Mouse (Mus musculus): ENCODE measurements around the gene Fam234a. TPM values are rescaled to one million over a fixed set of nuclear protein-coding genes. Genes with fewer than 3 reads are reported as not detected.

Gene Fam234a
- polyA plus RNA-seq, 1 experiment from 2014 or later, result 51.1 TPM

DNA sequence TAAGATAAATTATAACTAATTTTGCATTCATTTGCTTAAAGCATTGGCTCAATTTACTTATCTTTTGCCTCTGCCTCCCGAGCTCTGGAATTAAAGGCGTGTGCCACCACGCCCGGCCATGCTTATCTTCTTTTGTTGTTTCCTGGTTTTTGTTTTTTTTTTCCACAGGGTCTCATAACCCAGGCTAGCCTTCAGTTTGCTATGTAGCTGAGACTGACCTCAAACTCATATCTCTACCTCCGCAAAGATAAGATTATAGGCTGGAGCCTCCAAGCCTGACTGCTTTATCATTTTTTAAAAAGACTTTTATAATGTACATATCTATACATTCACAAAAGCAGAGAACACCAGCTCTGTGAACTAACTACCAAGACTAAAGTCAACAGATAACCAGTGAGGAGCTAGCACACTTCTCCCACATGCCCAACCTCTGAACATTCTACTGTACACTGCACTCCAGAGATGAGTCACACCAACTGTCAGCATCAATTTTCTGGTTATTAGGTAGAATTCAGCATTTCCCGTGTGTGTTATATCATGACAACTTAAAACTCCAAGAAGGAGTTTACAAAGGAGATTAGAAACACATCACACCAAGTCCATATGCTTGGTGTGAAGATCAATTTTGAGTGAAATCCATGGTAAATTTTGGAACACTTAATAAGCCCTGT lies 3.8 kb downstream of the Fam234a start:
- H3K27ac ChIP-seq (ENCODE audit: low read length), result no peak overlapping the region
- H3K27me3 ChIP-seq (ENCODE audit: control insufficient read depth, insufficient read depth, low read length), result no peaks in the 10 kb centered on the region
- H3K36me3 ChIP-seq (ENCODE audit: control insufficient read depth, insufficient read depth, low read length), result no peaks in the 10 kb centered on the region
- 78% methylated on average over 6 of the region's 6 CpGs for whole genome bisulfite sequencing
- no peak overlapping the region for H3K4me2 ChIP-seq (replicated peaks; ENCODE audit: low read depth, low read length)
- H3K4me1 ChIP-seq (ENCODE audit: control insufficient read depth, insufficient read depth, low read length), result 0 out of 2 replicates have a peak, but pooled peaks cover 6% of the 10 kb centered on the region
- H3K9ac ChIP-seq (replicated peaks; ENCODE audit: low read depth, low read length), result no peak overlapping the region
- ATAC-seq (ENCODE audit: insufficient number of reproducible peaks, insufficient read depth, low FRiP score, low read depth), result no peak
- no peak overlapping the region for H3K4me3 ChIP-seq (ENCODE audit: low read depth, low read length)
- H3K9me3 ChIP-seq (ENCODE audit: control insufficient read depth, low read depth, low read length), result no peaks in the 10 kb centered on the region

DNA sequence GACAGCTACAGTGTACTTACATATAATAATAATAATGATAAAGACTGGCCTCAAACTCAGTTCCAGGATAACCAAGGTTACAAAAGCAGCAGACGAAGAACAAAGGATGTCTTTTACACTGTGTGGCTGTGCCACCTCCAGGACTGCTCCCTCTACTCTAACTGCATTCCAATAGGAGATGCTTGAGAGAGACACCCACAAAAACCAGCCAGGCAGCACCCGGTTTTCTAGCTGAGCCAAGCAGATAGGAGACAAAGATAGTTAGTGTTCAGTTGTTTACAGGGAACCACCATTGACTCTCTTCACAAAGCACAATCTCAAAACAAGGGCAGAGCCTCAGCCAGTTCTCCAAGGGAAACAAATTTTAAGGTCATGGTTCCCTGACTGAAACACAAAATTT lies 4.5 kb downstream of the Fam234a start:
- Histone ChIP-seq H3K4me2 (replicated peaks; ENCODE audit: low read depth, low read length) (no peak overlapping the region), H3K27ac (ENCODE audit: low read length) (no peak overlapping the region), H3K27me3 (ENCODE audit: control insufficient read depth, insufficient read depth, low read length) (no peaks in the 10 kb centered on the region), H3K4me3 (ENCODE audit: low read depth, low read length) (no peak overlapping the region), H3K4me1 (ENCODE audit: control insufficient read depth, insufficient read depth, low read length) (0 out of 2 replicates have a peak, but pooled peaks cover 6% of the 10 kb centered on the region), H3K9me3 (ENCODE audit: control insufficient read depth, low read depth, low read length) (no peaks in the 10 kb centered on the region), H3K9ac (replicated peaks; ENCODE audit: low read depth, low read length) (no peak overlapping the region), H3K36me3 (ENCODE audit: control insufficient read depth, insufficient read depth, low read length) (no peaks in the 10 kb centered on the region)
- 75% methylated on average over 2 of the region's 2 CpGs for WGBS
- ATAC-seq (ENCODE audit: insufficient number of reproducible peaks, insufficient read depth, low FRiP score, low read depth), result no peak

DNA sequence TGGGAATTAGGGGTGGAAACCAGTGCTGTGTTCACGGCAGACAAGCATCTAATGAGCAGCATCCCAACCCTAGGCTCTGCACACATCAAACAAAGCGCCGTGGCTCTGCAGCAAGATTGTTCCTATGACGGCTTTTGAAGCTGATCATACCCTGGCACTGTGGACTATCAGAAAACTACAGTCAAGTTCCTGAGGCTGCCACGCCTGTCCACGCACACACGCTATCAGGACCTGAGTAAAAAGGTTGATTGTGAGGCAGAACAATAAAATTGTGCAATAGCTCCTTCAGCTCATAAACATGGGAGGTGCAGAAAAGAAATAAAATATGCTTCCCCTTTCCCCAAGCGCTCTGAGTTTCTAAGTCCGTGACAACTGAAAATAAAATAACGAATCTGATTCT lies 6.4 kb downstream of the Fam234a start:
- no peak overlapping the region for H3K4me3 ChIP-seq (ENCODE audit: low read depth, low read length)
- no peaks in the 10 kb centered on the region for H3K9me3 ChIP-seq (ENCODE audit: control insufficient read depth, low read depth, low read length)
- H3K36me3 ChIP-seq (ENCODE audit: control insufficient read depth, insufficient read depth, low read length), result no peaks in the 10 kb centered on the region
- H3K27ac ChIP-seq (ENCODE audit: low read length), result no peak overlapping the region
- WGBS, result 74% methylated on average over 10 of the region's 10 CpGs
- ATAC-seq (ENCODE audit: insufficient number of reproducible peaks, insufficient read depth, low FRiP score, low read depth), result no peak
- 0 out of 2 replicates have a peak, but pooled peaks cover 6% of the 10 kb centered on the region for H3K4me1 ChIP-seq (ENCODE audit: control insufficient read depth, insufficient read depth, low read length)
- no peaks in the 10 kb centered on the region for H3K27me3 ChIP-seq (ENCODE audit: control insufficient read depth, insufficient read depth, low read length)
- no peak overlapping the region for H3K9ac ChIP-seq (replicated peaks; ENCODE audit: low read depth, low read length)
- H3K4me2 ChIP-seq (replicated peaks; ENCODE audit: low read depth, low read length), result no peak overlapping the region

DNA sequence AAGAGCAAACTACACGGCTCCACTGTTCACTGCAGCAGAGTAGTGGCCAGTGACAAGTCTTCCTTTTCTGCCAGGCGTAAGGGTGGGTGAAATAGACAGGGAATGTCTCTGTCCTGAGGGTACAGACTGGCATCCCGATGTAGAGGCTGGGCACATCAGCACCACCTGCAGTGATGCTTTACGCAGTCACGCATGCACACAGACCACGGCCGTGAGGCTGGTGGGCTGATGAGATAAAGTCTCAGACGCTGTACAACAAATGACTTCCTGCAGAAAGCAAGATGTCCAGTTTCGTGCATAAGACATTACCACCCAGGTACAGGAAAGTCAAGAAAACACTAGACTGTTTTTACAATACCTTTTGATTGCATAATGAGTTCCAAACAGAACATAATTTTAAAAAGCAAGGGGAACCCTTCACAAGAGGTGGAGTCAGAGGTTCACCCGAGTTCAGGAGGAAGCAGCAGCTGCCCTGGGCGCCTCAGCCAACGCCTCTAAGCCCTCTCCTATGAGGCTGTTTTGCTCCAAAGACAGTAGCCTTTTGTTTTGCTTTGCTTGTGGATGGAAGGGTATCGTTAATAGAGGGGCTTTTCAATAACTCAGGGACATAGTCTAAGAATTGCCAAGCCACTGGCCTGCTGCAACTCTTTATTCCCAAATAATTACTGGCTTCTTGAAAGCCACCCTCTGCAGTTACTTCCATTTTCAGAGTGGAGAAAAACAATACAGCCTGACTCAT lies 8.8 kb downstream of the Fam234a start:
- no peaks in the 10 kb centered on the region for H3K27me3 ChIP-seq (ENCODE audit: control insufficient read depth, insufficient read depth, low read length)
- no peaks in the 10 kb centered on the region for H3K9me3 ChIP-seq (ENCODE audit: control insufficient read depth, low read depth, low read length)
- no peaks in the 10 kb centered on the region for H3K4me1 ChIP-seq (ENCODE audit: control insufficient read depth, insufficient read depth, low read length)
- 66% methylated on average over 13 of the region's 13 CpGs for WGBS
- H3K9ac ChIP-seq (replicated peaks; ENCODE audit: low read depth, low read length), result no peak overlapping the region
- no peak overlapping the region for H3K4me2 ChIP-seq (replicated peaks; ENCODE audit: low read depth, low read length)
- H3K4me3 ChIP-seq (ENCODE audit: low read depth, low read length), result no peak overlapping the region
- ATAC-seq (ENCODE audit: insufficient number of reproducible peaks, insufficient read depth, low FRiP score, low read depth), result no peak
- H3K36me3 ChIP-seq (ENCODE audit: control insufficient read depth, insufficient read depth, low read length), result no peaks in the 10 kb centered on the region
- no peak overlapping the region for H3K27ac ChIP-seq (ENCODE audit: low read length)

DNA sequence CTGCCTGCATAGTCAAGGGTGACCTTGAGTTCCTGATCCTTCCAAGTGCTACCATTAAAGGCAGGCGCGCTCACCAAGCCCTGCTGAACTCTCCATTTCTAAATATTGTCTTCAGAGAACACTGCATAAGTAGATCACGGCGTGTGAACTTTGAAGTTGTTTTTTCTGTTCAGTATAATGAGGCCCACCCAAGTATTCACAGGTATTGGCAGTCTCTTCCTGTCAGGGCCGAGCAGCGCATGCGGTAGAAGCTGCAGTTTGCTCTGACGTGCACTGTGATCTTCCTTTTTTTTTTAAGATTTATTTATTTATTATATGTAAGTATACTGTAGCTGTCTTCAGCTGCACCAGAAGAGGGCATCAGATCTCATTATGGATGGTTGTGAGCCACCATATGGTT lies 9.7 kb downstream of the Fam234a start:
- Histone ChIP-seq H3K4me1 (ENCODE audit: control insufficient read depth, insufficient read depth, low read length) (no peaks in the 10 kb centered on the region), H3K4me2 (replicated peaks; ENCODE audit: low read depth, low read length) (no peak overlapping the region), H3K4me3 (ENCODE audit: low read depth, low read length) (no peak overlapping the region), H3K27me3 (ENCODE audit: control insufficient read depth, insufficient read depth, low read length) (no peaks in the 10 kb centered on the region), H3K27ac (ENCODE audit: low read length) (no peak overlapping the region), H3K36me3 (ENCODE audit: control insufficient read depth, insufficient read depth, low read length) (no peaks in the 10 kb centered on the region), H3K9ac (replicated peaks; ENCODE audit: low read depth, low read length) (no peak overlapping the region), H3K9me3 (ENCODE audit: control insufficient read depth, low read depth, low read length) (no peaks in the 10 kb centered on the region)
- 79% methylated on average over 8 of the region's 8 CpGs for WGBS
- no peak for ATAC-seq (ENCODE audit: insufficient number of reproducible peaks, insufficient read depth, low FRiP score, low read depth)

DNA sequence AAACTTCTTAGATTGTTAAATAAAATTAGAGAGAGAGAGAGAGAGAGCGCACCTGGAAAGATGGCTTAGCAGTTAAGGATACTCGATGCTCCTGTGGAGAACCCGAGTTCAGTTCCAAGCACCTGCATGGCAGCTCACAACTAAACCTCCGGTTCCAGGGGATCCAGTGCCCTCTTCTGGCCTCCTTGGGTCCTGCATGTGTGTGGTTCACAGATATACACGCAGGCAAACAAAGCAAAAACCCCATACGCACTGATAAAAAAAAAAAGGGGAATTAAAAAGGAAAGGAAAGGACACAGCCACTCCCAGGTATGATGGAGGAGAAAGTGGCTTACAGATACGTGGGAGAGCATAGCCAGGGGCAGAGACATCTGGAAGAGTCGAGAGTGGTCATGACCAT lies 11.2 kb downstream of the Fam234a start:
- ATAC-seq (ENCODE audit: insufficient number of reproducible peaks, insufficient read depth, low FRiP score, low read depth), result no peak
- H3K4me1 ChIP-seq (ENCODE audit: control insufficient read depth, insufficient read depth, low read length), result no peaks in the 10 kb centered on the region
- H3K4me2 ChIP-seq (replicated peaks; ENCODE audit: low read depth, low read length), result no peak overlapping the region
- H3K27ac ChIP-seq (ENCODE audit: low read length), result no peak overlapping the region
- H3K27me3 ChIP-seq (ENCODE audit: control insufficient read depth, insufficient read depth, low read length), result no peaks in the 10 kb centered on the region
- no peaks in the 10 kb centered on the region for H3K36me3 ChIP-seq (ENCODE audit: control insufficient read depth, insufficient read depth, low read length)
- WGBS, result 78% methylated on average over 8 of the region's 8 CpGs
- no peaks in the 10 kb centered on the region for H3K9me3 ChIP-seq (ENCODE audit: control insufficient read depth, low read depth, low read length)
- no peak overlapping the region for H3K4me3 ChIP-seq (ENCODE audit: low read depth, low read length)
- no peak overlapping the region for H3K9ac ChIP-seq (replicated peaks; ENCODE audit: low read depth, low read length)

DNA sequence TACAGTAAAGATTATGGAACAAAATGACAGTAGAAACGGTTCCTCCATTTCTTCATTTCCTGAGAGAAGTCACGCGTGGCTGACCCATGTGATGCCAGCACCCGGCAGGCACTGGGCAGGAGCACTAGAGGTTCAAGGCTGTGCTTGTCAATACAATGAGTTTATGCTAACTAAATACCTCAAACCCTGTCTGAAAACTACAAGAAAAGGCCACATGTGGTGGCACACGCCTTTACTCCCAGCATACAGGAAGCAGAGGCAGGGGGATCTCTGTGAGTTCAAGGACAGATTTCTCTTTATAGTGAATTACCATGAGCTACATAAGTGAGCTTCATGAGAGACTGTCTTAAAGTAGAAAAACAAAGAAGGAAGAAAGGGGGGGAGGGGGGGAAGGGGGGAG lies 12.9 kb downstream of the Fam234a start:
- no peaks in the 10 kb centered on the region for H3K9me3 ChIP-seq (ENCODE audit: control insufficient read depth, low read depth, low read length)
- WGBS, result 88% methylated on average over 5 of the region's 5 CpGs
- no peaks in the 10 kb centered on the region for H3K4me1 ChIP-seq (ENCODE audit: control insufficient read depth, insufficient read depth, low read length)
- H3K4me3 ChIP-seq (ENCODE audit: low read depth, low read length), result no peak overlapping the region
- H3K9ac ChIP-seq (replicated peaks; ENCODE audit: low read depth, low read length), result no peak overlapping the region
- no peaks in the 10 kb centered on the region for H3K27me3 ChIP-seq (ENCODE audit: control insufficient read depth, insufficient read depth, low read length)
- no peak overlapping the region for H3K4me2 ChIP-seq (replicated peaks; ENCODE audit: low read depth, low read length)
- no peak overlapping the region for H3K27ac ChIP-seq (ENCODE audit: low read length)
- H3K36me3 ChIP-seq (ENCODE audit: control insufficient read depth, insufficient read depth, low read length), result no peaks in the 10 kb centered on the region
- no peak for ATAC-seq (ENCODE audit: insufficient number of reproducible peaks, insufficient read depth, low FRiP score, low read depth)

DNA sequence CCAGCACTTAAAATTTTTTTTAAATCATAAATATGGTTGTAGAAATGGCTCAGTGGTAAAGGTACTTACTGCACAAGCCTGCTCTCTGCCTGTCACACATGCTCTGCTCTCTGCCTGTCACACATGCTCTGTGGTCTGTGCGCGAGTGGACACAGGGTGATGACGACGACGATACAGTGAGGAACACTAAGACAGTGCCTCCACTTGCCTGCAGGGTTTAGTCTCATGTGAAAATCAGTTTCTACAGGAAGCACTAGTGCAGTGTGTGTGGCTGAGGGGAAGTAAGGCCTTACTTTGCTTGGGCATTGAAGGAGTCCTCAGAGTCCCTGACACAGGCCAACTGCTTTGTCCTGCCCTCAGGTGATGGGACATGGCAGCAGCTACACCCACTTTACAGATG lies 14.3 kb downstream of the Fam234a start:
- Histone ChIP-seq H3K4me3 (ENCODE audit: low read depth, low read length) (no peak overlapping the region), H3K36me3 (ENCODE audit: control insufficient read depth, insufficient read depth, low read length) (no peaks in the 10 kb centered on the region), H3K27ac (ENCODE audit: low read length) (no peak overlapping the region), H3K4me1 (ENCODE audit: control insufficient read depth, insufficient read depth, low read length) (no peaks in the 10 kb centered on the region), H3K27me3 (ENCODE audit: control insufficient read depth, insufficient read depth, low read length) (no peaks in the 10 kb centered on the region), H3K4me2 (replicated peaks; ENCODE audit: low read depth, low read length) (no peak overlapping the region), H3K9me3 (ENCODE audit: control insufficient read depth, low read depth, low read length) (no peaks in the 10 kb centered on the region), H3K9ac (replicated peaks; ENCODE audit: low read depth, low read length) (no peak overlapping the region)
- WGBS, result 93% methylated on average over 5 of the region's 5 CpGs
- no peak for ATAC-seq (ENCODE audit: insufficient number of reproducible peaks, insufficient read depth, low FRiP score, low read depth)
